Mouse (Mus musculus) G1E (cell line): Measurements from ENCODE around the gene Afap1l2. TPM values are rescaled to one million over a fixed set of nuclear protein-coding genes. Genes with fewer than 3 reads are reported as not detected.

Experiments
- ATAC-seq: 2 replicates; pipeline ENCODE4 v1.8.0; 2016; ENCODE audit warnings: mild to moderate bottlenecking; ENCODE audit not compliant: insufficient number of reproducible peaks, poor library complexity, low FRiP score, severe bottlenecking; ENCODE audit errors: extremely low read depth
- DNase-seq: peaks from one replicate; pipeline ENCODE4 v3.0.0; 2012; ENCODE audit warnings: low spot score
- H3K27me3 ChIP-seq: 2 replicates; pipeline ENCODE4 v1.6.1; 2012; ENCODE audit warnings: mild to moderate bottlenecking, low read length, inconsistent platforms; ENCODE audit not compliant: insufficient read depth
- H3K36me3 ChIP-seq: replicated peaks from 2 replicates; pipeline ENCODE3; 2012; ENCODE audit warnings: mild to moderate bottlenecking, inconsistent platforms
- H3K4me1 ChIP-seq: 2 replicates; pipeline ENCODE4 v1.6.1; 2012; ENCODE audit warnings: low read depth, low read length, inconsistent platforms, mixed read lengths; ENCODE audit not compliant: insufficient read depth
- H3K4me3 ChIP-seq: 2 replicates; pipeline ENCODE4 v1.5.1; 2012; ENCODE audit warnings: low read depth, mild to moderate bottlenecking, inconsistent platforms, low read length, moderate library complexity, mixed read lengths
- H3K9me3 ChIP-seq: replicated peaks from 2 replicates; pipeline ENCODE4 v1.6.1; 2012; ENCODE audit warnings: inconsistent platforms
- CTCF ChIP-seq: IDR thresholded peaks from 2 replicates; pipeline ENCODE4 v1.5.1; 2012; ENCODE audit warnings: low read depth, low read length, inconsistent platforms, mixed read lengths
- GATA1 ChIP-seq: IDR thresholded peaks from 2 replicates; pipeline ENCODE4 v1.6.1; 2012; ENCODE audit warnings: borderline replicate concordance, low read length, inconsistent platforms, mixed read lengths
- GATA2 ChIP-seq: IDR thresholded peaks from 2 replicates; pipeline ENCODE4 v1.6.1; 2012; ENCODE audit warnings: low read depth, low read length, inconsistent platforms, borderline replicate concordance
- POLR2AphosphoS5 ChIP-seq: IDR thresholded peaks from 2 replicates; pipeline ENCODE4 v1.6.1; 2012; ENCODE audit warnings: low read depth, low read length, inconsistent platforms; ENCODE audit not compliant: insufficient replicate concordance
- TAL1 ChIP-seq: conservative IDR thresholded peaks from 2 replicates; pipeline ENCODE4 v1.6.1; 2012; ENCODE audit warnings: low read depth, low read length, inconsistent platforms, mixed read lengths
- polyA plus RNA-seq: library from polyadenylated mRNA; stranded (reverse); fragments of >175 nt; gene quantifications from 2 replicates; pipeline ENCODE4 v1.2.3, GENCODE M21; 2012
- total RNA-seq, 2 experiments: library from RNA; stranded (forward) in 1 of 2; stranded (reverse) in 1 of 2; fragments of 200-1000 nt in 1 of 2; fragments of >200 nt in 1 of 2; fragmentation: Nextera tagmentation in 1 of 2; gene quantifications; 2 replicates each; pipeline ENCODE4 v1.2.3; 2014 to 2017

The Afap1l2 gene
- total and polyA plus RNA-seq, 3 experiments, result 0.11 TPM; not detected in 2

GRCm38 (mm10) chr19:56997164-56997599 is 10.8 kb downstream of the Afap1l2 start:
- Histone ChIP-seq H3K36me3 (no peaks in the 10 kb centered on the region), H3K27me3 (peaks cover 4% of the 10 kb centered on the region; the same call in 1 of the 2 replicates), H3K9me3 (no peaks in the 10 kb centered on the region), H3K4me3 (no peak overlapping the region), H3K4me1 (no peaks in the 10 kb centered on the region)
- ATAC-seq (no peak), DNase-seq (no peak)
- TF ChIP-seq GATA2 (no peak), GATA1 (no peak), TAL1 (no peak), CTCF (no peak), POLR2AphosphoS5 (no peak)

DNA sequence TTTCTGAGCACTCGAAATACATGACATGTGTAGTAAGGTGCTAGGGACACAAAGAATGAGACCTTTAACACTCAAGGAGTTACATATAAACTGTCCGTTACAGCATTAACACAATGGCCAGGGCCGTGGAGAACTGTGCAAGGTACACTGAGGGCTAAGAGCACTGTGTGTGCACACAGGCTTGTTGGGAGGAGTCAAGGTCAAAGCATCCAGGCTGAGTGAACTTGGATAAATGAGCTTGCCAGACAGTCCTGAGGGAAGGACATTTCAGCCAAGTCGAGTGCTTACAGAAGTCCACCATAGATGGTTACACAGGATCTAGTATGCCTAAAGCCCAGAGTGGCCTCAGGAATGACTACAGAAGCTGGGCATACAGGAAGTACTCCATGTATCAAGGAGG is 12.6 kb downstream of the Afap1l2 start:
- Histone ChIP-seq H3K4me1 (no peaks in the 10 kb centered on the region), H3K9me3 (no peaks in the 10 kb centered on the region), H3K27me3 (peaks cover 4% of the 10 kb centered on the region; the same call in 1 of the 2 replicates), H3K4me3 (no peak overlapping the region), H3K36me3 (no peaks in the 10 kb centered on the region)
- no peak for TF ChIP-seq POLR2AphosphoS5
- DNase-seq (no peak), ATAC-seq (no peak)

- no peaks in the 10 kb centered on the region for H3K36me3 ChIP-seq
- TF ChIP-seq CTCF (no peak), POLR2AphosphoS5 (no peak), GATA1 (no peak), GATA2 (no peak), TAL1 (no peak)
- ATAC-seq, result no peak
- no peak for DNase-seq
- peaks cover 4% of the 10 kb centered on the region; the same call in 1 of the 2 replicates for H3K27me3 ChIP-seq
- H3K4me3 ChIP-seq, result no peak overlapping the region
- H3K9me3 ChIP-seq, result no peaks in the 10 kb centered on the region
- H3K4me1 ChIP-seq, result no peaks in the 10 kb centered on the region
Measured at GRCm38 (mm10) chr19:56994653-56995052, 13.4 kb downstream of the Afap1l2 start.

GRCm38 (mm10) chr19:56993763-56994162 is 14.3 kb downstream of the Afap1l2 start:
- H3K9me3 ChIP-seq, result no peaks in the 10 kb centered on the region
- ATAC-seq (no peak), DNase-seq (no peak)
- H3K4me3 ChIP-seq, result no peak overlapping the region
- H3K27me3 ChIP-seq, result peaks cover 4% of the 10 kb centered on the region; the same call in 1 of the 2 replicates
- H3K36me3 ChIP-seq, result no peaks in the 10 kb centered on the region
- H3K4me1 ChIP-seq, result no peaks in the 10 kb centered on the region
- TF ChIP-seq CTCF, result no peak

DNA sequence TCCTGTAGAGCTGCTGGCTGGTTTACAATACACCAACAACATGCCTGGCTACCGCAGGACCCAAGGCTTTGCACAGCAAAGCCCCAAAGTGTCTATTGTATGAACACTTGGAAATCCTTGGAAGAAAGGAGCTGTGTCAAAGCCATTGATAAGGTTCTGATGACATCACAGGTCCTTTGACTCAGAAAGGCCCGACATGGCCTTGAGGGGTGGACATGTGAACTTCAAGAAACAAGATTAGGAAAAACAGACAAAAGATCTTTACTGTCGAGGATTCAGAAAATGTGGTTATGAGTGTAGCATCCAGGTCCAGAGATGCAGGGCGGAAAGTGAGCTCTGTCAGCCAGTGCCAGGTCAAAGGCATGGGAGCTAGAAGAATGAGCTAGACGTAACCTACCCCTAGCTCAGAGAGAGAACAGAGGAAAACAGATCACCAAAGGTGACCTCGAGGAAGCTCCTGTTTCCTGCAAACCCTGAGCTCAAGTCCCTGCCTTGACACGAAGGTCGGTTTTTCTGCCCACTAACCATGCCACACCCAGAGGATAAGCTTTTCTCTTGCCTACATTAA is 15.0 kb downstream of the Afap1l2 start:
- Histone ChIP-seq H3K4me3 (no peak overlapping the region), H3K4me1 (no peaks in the 10 kb centered on the region), H3K9me3 (no peaks in the 10 kb centered on the region), H3K27me3 (peaks cover 4% of the 10 kb centered on the region; the same call in 1 of the 2 replicates), H3K36me3 (no peaks in the 10 kb centered on the region)
- TF ChIP-seq TAL1, result no peak
- no peak for TF ChIP-seq POLR2AphosphoS5
- TF ChIP-seq GATA2, result no peak
- TF ChIP-seq GATA1, result no peak
- TF ChIP-seq CTCF, result no peak
- DNase-seq, result no peak
- ATAC-seq, result no peak

- ATAC-seq (no peak), DNase-seq (no peak)
- Histone ChIP-seq H3K4me1 (no peaks in the 10 kb centered on the region), H3K9me3 (no peaks in the 10 kb centered on the region), H3K27me3 (peaks cover 3% of the 10 kb centered on the region; the same call in 1 of the 2 replicates), H3K36me3 (no peaks in the 10 kb centered on the region), H3K4me3 (no peak overlapping the region)
- TF ChIP-seq CTCF, result no peak
- no peak for TF ChIP-seq TAL1
- TF ChIP-seq POLR2AphosphoS5, result no peak
- no peak for TF ChIP-seq GATA2
- no peak for TF ChIP-seq GATA1
Measured at GRCm38 (mm10) chr19:56990367-56991111, 17.5 kb downstream of the Afap1l2 start.
